Mouse (Mus musculus): ENCODE measurements around the gene Taar1. TPM values are rescaled to one million over a fixed set of nuclear protein-coding genes. Genes with fewer than 3 reads are reported as not detected.

Taar1 gene
- polyA plus RNA-seq, 1 experiment = not detected

DNA sequence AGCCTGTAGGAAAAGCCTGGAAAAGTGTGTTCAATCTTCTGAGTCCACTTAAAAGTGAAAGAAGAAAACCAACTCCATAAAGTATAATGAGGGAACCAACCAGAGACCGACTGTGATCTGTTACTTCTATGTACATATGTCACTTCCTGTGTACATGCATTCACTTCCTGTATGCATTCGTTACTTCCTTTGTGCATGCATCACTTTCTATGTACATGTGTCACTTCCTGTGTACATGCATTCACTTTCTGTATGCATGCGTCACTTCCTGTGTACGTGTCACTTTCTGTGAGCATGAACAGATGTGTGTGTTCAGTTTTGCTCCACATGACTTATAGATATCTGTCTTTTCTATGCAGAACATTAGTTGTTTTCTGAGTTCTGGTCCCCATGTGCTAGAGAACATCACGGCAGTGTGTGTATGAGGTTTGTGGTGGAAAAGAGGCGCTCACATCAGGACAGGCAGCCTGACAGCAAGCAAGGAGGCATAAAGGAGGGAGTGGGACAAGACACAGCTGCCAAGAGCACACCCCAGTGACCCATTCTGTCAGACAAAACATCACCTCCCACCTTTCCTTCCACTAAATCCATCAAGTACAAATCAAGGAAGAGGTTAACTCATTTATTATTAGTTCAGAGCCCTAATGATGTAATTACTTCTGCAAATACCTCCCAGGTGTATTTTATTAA, 44.9 kb downstream of the Taar1 start:
- 70% methylated on average over 6 of the region's 6 CpGs for WGBS
- H3K4me3 ChIP-seq (replicated peaks; ENCODE audit: extremely low read depth, low read depth, low read length) = no peak overlapping the region
- no peaks in the 10 kb centered on the region for H3K4me1 ChIP-seq (ENCODE audit: control insufficient read depth, insufficient read depth, low read length)
- TF ChIP-seq POLR2A (IDR thresholded peaks at IDR 0.05; ENCODE audit: borderline replicate concordance, extremely low read depth, low read depth, low read length) (no peak), CTCF (IDR thresholded peaks at IDR 0.05; ENCODE audit: insufficient read depth, low read length) (no peak)
- no peak for DNase-seq

DNA sequence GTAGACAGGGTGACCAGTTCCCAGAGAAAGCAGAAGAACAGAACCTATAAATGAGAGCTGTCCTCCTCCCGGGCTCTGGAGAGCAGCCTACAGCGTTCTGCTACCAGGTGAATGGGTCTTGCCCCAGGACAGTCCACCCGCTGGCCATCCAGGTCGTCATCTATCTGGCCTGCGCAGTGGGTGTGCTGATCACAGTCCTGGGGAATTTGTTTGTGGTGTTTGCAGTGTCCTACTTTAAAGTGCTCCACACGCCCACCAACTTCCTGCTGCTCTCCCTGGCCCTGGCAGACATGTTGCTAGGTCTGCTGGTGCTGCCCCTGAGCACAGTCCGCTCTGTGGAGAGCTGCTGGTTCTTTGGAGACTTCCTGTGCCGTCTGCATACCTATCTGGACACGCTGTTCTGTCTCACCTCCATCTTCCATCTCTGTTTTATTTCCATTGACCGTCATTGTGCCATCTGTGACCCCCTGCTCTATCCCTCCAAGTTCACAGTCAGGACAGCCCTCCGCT, 50.6 kb downstream of the Taar1 start, which contains the start of gene Taar5:
TSS of gene Taar5 (plus strand) at position 51 of the 510 bp plus-strand sequence.
- no peaks in the 10 kb centered on the region for H3K4me1 ChIP-seq (ENCODE audit: control insufficient read depth, insufficient read depth, low read length)
- 84% methylated on average over 11 of the region's 11 CpGs for WGBS
- DNase-seq = no peak

More for the DNA sequence above, 50.6 kb downstream of the Taar1 start, which contains the start of gene Taar5:
- H3K4me3 ChIP-seq (replicated peaks; ENCODE audit: extremely low read depth, low read depth, low read length) = no peak within 1 kb of the TSS
- no peak for TF ChIP-seq CTCF (IDR thresholded peaks at IDR 0.05; ENCODE audit: insufficient read depth, low read length)
- TF ChIP-seq POLR2A (IDR thresholded peaks at IDR 0.05; ENCODE audit: borderline replicate concordance, extremely low read depth, low read depth, low read length) = no peak

Other genes starting within 250 kb of the Taar1 start
- 907 and 1,065 TPM in 2 replicates for gene Rps12, start 133.1 kb upstream of the Taar1 start, polyA plus RNA-seq (2012; rRNA removed)
- gene Slc18b1, start 123.4 kb upstream of the Taar1 start, polyA plus RNA-seq (2012; rRNA removed) = 8.1 and 10.3 TPM in 2 replicates
- gene Vnn3, start 68.9 kb upstream of the Taar1 start, polyA plus RNA-seq (2012; rRNA removed) = 4.3 and 4.8 TPM in 2 replicates
- 12.0 and 18.9 TPM in 2 replicates for gene Vnn1, start 25.7 kb upstream of the Taar1 start, polyA plus RNA-seq (2012; rRNA removed)
- 0.27 TPM in 1 of 2 replicates, not detected in the other for gene Taar2, start 18.2 kb downstream of the Taar1 start, polyA plus RNA-seq (2012; rRNA removed)
- not detected in 2 replicates for gene Taar3, start 29.2 kb downstream of the Taar1 start, polyA plus RNA-seq (2012; rRNA removed)
- gene Taar4, start 40.1 kb downstream of the Taar1 start, polyA plus RNA-seq (2012; rRNA removed) = not detected in 2 replicates
- not detected in 2 replicates for gene Taar5, start 50.4 kb downstream of the Taar1 start, polyA plus RNA-seq (2012; rRNA removed)
- not detected in 2 replicates for gene Taar6, start 65.3 kb downstream of the Taar1 start, polyA plus RNA-seq (2012; rRNA removed)
- gene Taar7a, start 73.1 kb downstream of the Taar1 start, polyA plus RNA-seq (2012; rRNA removed) = not detected in 2 replicates
- not detected in 2 replicates for gene Taar7b, start 79.6 kb downstream of the Taar1 start, polyA plus RNA-seq (2012; rRNA removed)
- not detected in 2 replicates for gene Taar7d, start 106.9 kb downstream of the Taar1 start, polyA plus RNA-seq (2012; rRNA removed)
- gene Taar7e, start 117.3 kb downstream of the Taar1 start, polyA plus RNA-seq (2012; rRNA removed) = not detected in 2 replicates
- gene Taar7f, start 129.2 kb downstream of the Taar1 start, polyA plus RNA-seq (2012; rRNA removed) = not detected in 2 replicates
- gene Taar8a, start 156.1 kb downstream of the Taar1 start, polyA plus RNA-seq (2012; rRNA removed) = not detected in 2 replicates
- gene Taar8b, start 171.9 kb downstream of the Taar1 start, polyA plus RNA-seq (2012; rRNA removed) = not detected in 2 replicates
- not detected in 2 replicates for gene Taar8c, start 181.6 kb downstream of the Taar1 start, polyA plus RNA-seq (2012; rRNA removed)
- gene Taar9, start 189.2 kb downstream of the Taar1 start, polyA plus RNA-seq (2012; rRNA removed) = not detected in 2 replicates
- gene Stx7, start 228.9 kb downstream of the Taar1 start, polyA plus RNA-seq (2012; rRNA removed) = 91.9 and 97.8 TPM in 2 replicates

Measured in lung, adult 2 months (tissue).